Mouse (Mus musculus) liver, postnatal 0 days (tissue): ENCODE results near the gene Podn.

Source experiments
- CTCF ChIP-seq: sonication (generic); IDR thresholded peaks from 2 replicates; pipeline ENCODE4 v1.5.1; 2016; ENCODE audit warnings: antibody characterized with exemption, low read depth
- EP300 ChIP-seq: IDR thresholded peaks from 2 replicates; pipeline ENCODE4 v1.6.1; 2016; ENCODE audit warnings: antibody characterized with exemption, low read depth, mild to moderate bottlenecking

DNA sequence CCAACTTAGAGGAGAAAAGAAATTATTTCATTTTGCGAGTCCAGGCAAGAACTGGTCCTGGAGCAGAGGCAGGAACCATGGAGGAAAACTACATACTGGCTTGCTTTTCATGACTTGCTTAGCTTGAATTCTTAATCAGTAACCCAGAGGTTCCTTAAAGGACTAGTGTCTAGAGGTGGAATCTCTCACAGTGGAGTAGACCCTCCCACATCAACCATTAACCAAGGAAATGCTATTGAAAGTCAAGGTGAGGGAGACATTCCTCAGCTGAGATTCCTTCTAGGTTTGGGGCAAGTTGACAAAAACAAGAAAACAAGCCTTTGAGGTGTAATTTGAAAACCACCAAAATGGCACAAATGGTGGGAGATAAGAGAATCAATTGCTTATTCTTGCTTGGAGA is 48.6 kb upstream of the Podn start, which contains the start of gene Scp2:
- no peak for TF ChIP-seq CTCF
- TF ChIP-seq EP300 = no peak
